Mouse (Mus musculus) stomach, postnatal 0 days (tissue): ENCODE data around the gene Cep170.

Experiments used
- CTCF ChIP-seq: IDR thresholded peaks from 2 replicates; pipeline ENCODE4 v1.5.1; 2016; ENCODE audit warnings: antibody characterized with exemption, low read depth, mild to moderate bottlenecking, moderate library complexity
- EP300 ChIP-seq: optimal IDR thresholded peaks from 2 replicates; pipeline ENCODE3; 2016; ENCODE audit warnings: antibody characterized with exemption

DNA sequence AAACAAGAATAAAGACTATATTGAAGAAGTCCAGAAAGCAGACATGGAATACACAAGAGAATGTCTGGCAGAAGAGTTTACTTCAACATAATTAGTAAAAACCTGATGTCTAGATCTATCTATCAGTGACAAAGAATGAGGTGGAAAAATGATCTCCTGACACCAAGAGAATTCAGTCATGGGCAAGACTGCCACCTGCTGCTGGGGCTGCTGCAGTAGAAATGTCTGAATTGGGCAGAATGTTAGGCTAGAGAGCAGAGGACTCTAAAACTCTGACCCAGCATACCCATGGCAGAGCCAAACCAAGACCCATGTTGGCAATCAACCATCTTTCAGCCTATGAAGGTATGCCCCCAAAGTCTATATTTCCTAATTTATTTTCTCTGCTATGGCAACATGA lies 114.1 kb downstream of the Cep170 start:
- TF ChIP-seq EP300: no peak
- peak; percentile 65 for TF ChIP-seq CTCF
